ENCODE assay signal across 20 mouse cellular contexts in the genomic region with DNA sequence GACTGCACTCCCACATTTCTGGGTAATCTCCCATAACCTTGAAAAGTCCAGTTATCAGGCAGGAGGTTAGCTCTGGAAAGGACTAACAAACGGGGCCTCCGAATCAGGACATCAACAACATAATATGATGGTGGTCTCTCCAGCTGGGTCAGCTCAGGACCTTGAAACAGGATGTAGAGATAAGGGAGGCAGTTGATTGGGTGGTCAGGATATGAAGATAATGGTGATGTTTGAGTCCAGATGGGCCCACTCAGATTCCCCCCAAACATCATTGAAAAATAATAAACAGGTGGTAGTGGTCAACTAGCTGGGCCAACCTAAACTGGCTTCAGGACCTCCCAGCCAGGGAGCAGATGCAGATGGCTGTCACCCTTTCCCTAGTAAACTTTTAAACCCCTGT. TPM values are rescaled to one million over a fixed set of nuclear protein-coding genes. Genes with fewer than 3 reads are reported as not detected.
DNase-seq lines count a peak whose midpoint lies in the region; ATAC-seq and TF ChIP-seq lines count a peak whose summit lies in the region.
"Had no signal": no experiment of that assay in that cellular context is flagged by ENCODE, and none has a peak within 500 bp of the region (broad histone marks: within the 10 kb centered on the region; RNA-seq: fewer than 3 reads in every experiment).

No protein-coding gene starts in this region.

- no peaks in the 10 kb centered on the region for H3K4me1 ChIP-seq in kidney, embryonic 15.5 days
- peaks cover 6% of the 10 kb centered on the region; the same call in 1 of the 2 replicates for H3K4me1 ChIP-seq in lung, embryonic 14.5 days (ENCODE audit: insufficient read depth)
- no peaks in the 10 kb centered on the region for H3K4me1 ChIP-seq in lung, adult 2 months (ENCODE audit: control insufficient read depth, insufficient read depth, low read length)
- no peaks in the 10 kb centered on the region for H3K4me1 ChIP-seq in forebrain, embryonic 14.5 days (ENCODE audit: control insufficient read depth, insufficient read depth, low read length)
- H3K4me1 ChIP-seq: embryonic facial prominence, embryonic 15.5 days; forebrain, embryonic 10.5 days; forebrain, embryonic 15.5 days; heart, embryonic 10.5 days; hindbrain, embryonic 13.5 days had no signal

- H3K27me3 ChIP-seq in kidney, embryonic 15.5 days = no peaks in the 10 kb centered on the region
- no peaks in the 10 kb centered on the region for H3K27me3 ChIP-seq in lung, embryonic 14.5 days (ENCODE audit: insufficient read depth, low read length)
- H3K27me3 ChIP-seq in forebrain, embryonic 14.5 days (replicated peaks; ENCODE audit: control insufficient read depth, insufficient read depth, low read length) = no peaks in the 10 kb centered on the region
- H3K27me3 ChIP-seq: embryonic facial prominence, embryonic 15.5 days; forebrain, embryonic 15.5 days; hindbrain, embryonic 13.5 days had no signal

- no peak overlapping the region for H3K4me2 ChIP-seq in kidney, embryonic 15.5 days
- H3K4me2 ChIP-seq in lung, embryonic 14.5 days = no peak overlapping the region
- no peak overlapping the region for H3K4me2 ChIP-seq in forebrain, embryonic 14.5 days (ENCODE audit: low read length)
- H3K4me2 ChIP-seq: embryonic facial prominence, embryonic 15.5 days; forebrain, embryonic 15.5 days; hindbrain, embryonic 13.5 days had no signal

- no peak overlapping the region for H3K27ac ChIP-seq in kidney, embryonic 15.5 days
- no peak overlapping the region for H3K27ac ChIP-seq in lung, embryonic 14.5 days (ENCODE audit: low read depth)
- H3K27ac ChIP-seq in forebrain, embryonic 14.5 days (ENCODE audit: low read depth, low read length) = no peak overlapping the region
- H3K27ac ChIP-seq: embryonic facial prominence, embryonic 15.5 days; forebrain, embryonic 10.5 days; forebrain, embryonic 15.5 days; heart, embryonic 10.5 days; hindbrain, embryonic 13.5 days had no signal

- peak; percentile 58; the same call in 1 of the 2 replicates for ATAC-seq in kidney, embryonic 15.5 days (replicated peaks; ENCODE audit: low FRiP score)
- ATAC-seq in lung, embryonic 14.5 days (ENCODE audit: insufficient read depth) = peak; percentile 88
- ATAC-seq in forebrain, embryonic 14.5 days = no peak
- ATAC-seq: forebrain, embryonic 15.5 days had no signal

- no peak for DNase-seq in kidney, adult 8-10 months
- DNase-seq in lung, embryonic 14.5 days = peak; percentile 67
- DNase-seq in lung, postnatal 14 days = no peak
- peak; percentile 14 for DNase-seq in lung, postnatal 10 days
- no peak for DNase-seq in lung, adult 2 months
- no peak for DNase-seq in forebrain, embryonic 14.5 days (ENCODE audit: low spot score)
- DNase-seq: adrenal gland, adult 8-10 months; adrenal gland, postnatal 36 days; cerebellum, adult 2 months; cerebellum, postnatal 10 days; gastrocnemius, postnatal 36 days; heart, adult 18-20 months; heart, postnatal 10 days had no signal

- no peak for TF ChIP-seq CTCF in lung, embryonic 14.5 days (IDR thresholded peaks at IDR 0.05; ENCODE audit: low read depth)
- no peak for TF ChIP-seq CTCF in lung, adult 2 months (IDR thresholded peaks at IDR 0.05; ENCODE audit: insufficient read depth, low read length)

- 57% methylated on average over 2 of the region's 2 CpGs for WGBS in kidney, embryonic 15.5 days
- WGBS in lung, embryonic 14.5 days = 30% methylated on average over 2 of the region's 2 CpGs
- 66% methylated on average over 2 of the region's 2 CpGs for WGBS in lung, adult 2 months
- WGBS in forebrain, embryonic 14.5 days = 95% methylated on average over 2 of the region's 2 CpGs

- H3K9me3 ChIP-seq in kidney, embryonic 15.5 days (replicated peaks) = no peaks in the 10 kb centered on the region
- no peaks in the 10 kb centered on the region for H3K9me3 ChIP-seq in lung, embryonic 14.5 days (ENCODE audit: low read depth, low read length)
- no peaks in the 10 kb centered on the region for H3K9me3 ChIP-seq in forebrain, embryonic 14.5 days (replicated peaks; ENCODE audit: control insufficient read depth, low read length)
- H3K9me3 ChIP-seq: embryonic facial prominence, embryonic 15.5 days; forebrain, embryonic 10.5 days; forebrain, embryonic 15.5 days; heart, embryonic 10.5 days; hindbrain, embryonic 13.5 days had no signal

- no peak overlapping the region for H3K4me3 ChIP-seq in kidney, embryonic 15.5 days (replicated peaks)
- no peak overlapping the region for H3K4me3 ChIP-seq in lung, embryonic 14.5 days (ENCODE audit: low read depth, low read length)
- no peak overlapping the region for H3K4me3 ChIP-seq in lung, adult 2 months (replicated peaks; ENCODE audit: extremely low read depth, low read depth, low read length)
- H3K4me3 ChIP-seq in forebrain, embryonic 14.5 days (ENCODE audit: low read depth, low read length) = no peak overlapping the region
- H3K4me3 ChIP-seq: embryonic facial prominence, embryonic 15.5 days; erythroblast, embryonic 14.5 days; forebrain, embryonic 10.5 days; forebrain, embryonic 15.5 days; heart, embryonic 10.5 days; hindbrain, embryonic 13.5 days had no signal

- no peaks in the 10 kb centered on the region for H3K36me3 ChIP-seq in kidney, embryonic 15.5 days
- H3K36me3 ChIP-seq in lung, embryonic 14.5 days (ENCODE audit: insufficient read depth) = no peaks in the 10 kb centered on the region
- no peaks in the 10 kb centered on the region for H3K36me3 ChIP-seq in forebrain, embryonic 14.5 days (ENCODE audit: control insufficient read depth, insufficient read depth, low read length)
- H3K36me3 ChIP-seq: embryonic facial prominence, embryonic 15.5 days; forebrain, embryonic 10.5 days; forebrain, embryonic 15.5 days; heart, embryonic 10.5 days; hindbrain, embryonic 13.5 days had no signal

- H3K9ac ChIP-seq in kidney, embryonic 15.5 days = no peak overlapping the region
- H3K9ac ChIP-seq in lung, embryonic 14.5 days = no peak overlapping the region
- H3K9ac ChIP-seq in forebrain, embryonic 14.5 days (ENCODE audit: low read length) = no peak overlapping the region
- H3K9ac ChIP-seq: embryonic facial prominence, embryonic 15.5 days; forebrain, embryonic 15.5 days; hindbrain, embryonic 13.5 days had no signal

- no peak for TF ChIP-seq POLR2A in lung, adult 2 months (IDR thresholded peaks at IDR 0.05; ENCODE audit: borderline replicate concordance, extremely low read depth, low read depth, low read length)

RNA-seq across cellular contexts. Expression of gene Enpep, which starts 25.6 kb away (rescaled TPM):
- polyA plus RNA-seq in kidney, embryonic 15.5 days (2015; fragmentation: Nextera tagmentation; extraction: Ambion mirVana) = 82.5 and 82.7 TPM in 2 replicates
- 47.4 and 47.8 TPM in 2 replicates for polyA plus RNA-seq in lung, embryonic 14.5 days (2014; fragmentation: Nextera tagmentation; extraction: Ambion mirVana)
- polyA plus RNA-seq in lung, adult 2 months (2012; rRNA removed) = 27.6 and 46.6 TPM in 2 replicates
- 1.5 and 2.2 TPM in 2 replicates for polyA plus RNA-seq in forebrain, embryonic 14.5 days (2014; fragmentation: Nextera tagmentation; extraction: Ambion mirVana)
- polyA plus RNA-seq: erythroblast, embryonic 14.5 days; forebrain, embryonic 10.5 days had no signal

Comparison
In these comparisons a context has a peak if more than half of its experiments do, and no peak if none do; other contexts are left out.
1. DNase-seq: peak in lung, embryonic 14.5 days (single experiment) and lung, postnatal 10 days (single experiment); none in kidney, adult 8-10 months (0 of 2), lung, postnatal 14 days (single experiment), lung, adult 2 months (single experiment) and forebrain, embryonic 14.5 days (single experiment).